Mouse (Mus musculus) Patski (cell line): ENCODE measurements around the gene Gm13285. TPM values are rescaled to one million over a fixed set of nuclear protein-coding genes. Genes with fewer than 3 reads are reported as not detected.
"Not testable (repeated sequence)": the region's sequence is repeated elsewhere in the genome, so short reads cannot be mapped to it uniquely, and the experiment has no call there.

Experiments
- ATAC-seq: fragments of 100-300 bp; one replicate; pipeline ENCODE4 v1.8.0; 2021
- CTCF ChIA-PET: fragments of 350-600 bp; sonication (Branson Sonifier 250); formaldehyde crosslinking; loops from one replicate; lab custom pipeline; 2022; ENCODE audit warnings: inconsistent platforms; lab: Charles Lee
- POLR2A ChIA-PET: fragments of 350-600 bp; sonication (Branson Sonifier 250); formaldehyde crosslinking; loops from one replicate; lab custom pipeline; 2022; ENCODE audit warnings: antibody characterized with exemption, inconsistent platforms; lab: Charles Lee
- DNase-seq: peaks from one replicate; pipeline ENCODE4 v3.0.0-alpha.2; 2011; ENCODE audit warnings: low read depth, low spot score
- H3K27me3 ChIP-seq: fragments of 371-371 bp; one replicate; pipeline ENCODE4 v1.5.1; 2021
- CTCF ChIP-seq: fragments of 100-300 bp; IDR thresholded peaks from one replicate; pipeline ENCODE4 v1.5.1; 2021
- in situ Hi-C: fragments of 300-500 bp; cut with MboI; formaldehyde crosslinking; loops from 3 replicates; pipeline ENCODE4 v1.11.1; 2018; ENCODE audit warnings: low pct_unique_long_range_greater_than_20kb, mixed read lengths
- polyA plus RNA-seq: library from polyadenylated mRNA; unstranded; gene quantifications from one replicate; pipeline ENCODE4 v1.2.3, GENCODE M21; 2021

The Gm13285 gene
- polyA plus RNA-seq, result 1.1 TPM

GRCm38 (mm10) chr4:88799365-88799764 lies at the start of gene Gm13285:
TSS of gene Gm13285 (plus strand) at chr4:88799665.
- POLR2A ChIA-PET, ATAC-seq, in situ Hi-C loops, DNase-seq, H3K27me3 ChIP-seq, CTCF ChIA-PET: not testable (repeated sequence)

GRCm38 (mm10) chr4:88749926-88750325 lies 49.5 kb upstream of the Gm13285 start:
- POLR2A ChIA-PET, result interaction anchor here (0.7 kb wide), 1 partner anchor 1570 kb away, joined by 3 read pairs; no protein-coding TSS in a partner anchor
- in situ Hi-C loops, result loop anchor here (25.0 kb wide), 3 partner anchors 112 to 387 kb away; partner anchors contain the start of genes Ifna1 and Mtap
- no peak for DNase-seq
- TF ChIP-seq CTCF, result no peak
- CTCF ChIA-PET, result no interaction called here
- ATAC-seq, result no peak
- no peaks in the 10 kb centered on the region for H3K27me3 ChIP-seq

DNA sequence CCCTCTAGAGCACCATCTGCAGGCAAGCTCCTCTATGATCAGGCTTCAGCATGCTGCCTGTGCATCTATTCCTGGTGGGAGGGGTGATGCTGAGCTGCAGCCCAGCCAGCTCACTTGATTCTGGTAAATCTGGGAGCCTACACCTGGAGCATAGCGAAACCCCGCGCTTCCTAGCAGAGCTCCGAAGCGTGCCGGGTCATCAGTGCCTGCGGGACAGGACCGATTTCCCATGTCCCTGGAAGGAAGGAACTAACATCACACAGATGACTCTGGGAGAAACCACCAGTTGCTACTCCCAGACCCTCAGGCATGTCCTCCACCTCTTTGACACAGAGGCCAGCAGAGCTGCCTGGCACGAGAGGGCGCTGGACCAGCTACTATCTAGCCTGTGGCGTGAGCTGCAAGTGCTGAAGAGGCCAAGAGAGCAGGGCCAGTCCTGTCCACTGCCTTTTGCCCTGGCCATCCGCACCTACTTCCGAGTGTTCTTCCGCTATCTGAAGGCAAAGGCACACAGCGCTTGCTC lies 44.6 kb upstream of the Gm13285 start, which contains the start of gene Gm13271:
Gene Gm13271 (plus strand): TSS at position 51 of the 523 bp plus-strand sequence.
- CTCF ChIA-PET, result interaction anchor here (1.3 to 1.7 kb wide), 2 partner anchors 58 to 112 kb away, joined by 3 to 4 read pairs; no protein-coding TSS in a partner anchor
- H3K27me3 ChIP-seq, ATAC-seq, POLR2A ChIA-PET, DNase-seq: not testable (repeated sequence)
- in situ Hi-C loops, result loop anchor here (25.0 kb wide), 3 partner anchors 107 to 382 kb away; partner anchors contain the start of genes Ifna1 and Mtap

- in situ Hi-C loops, result loop anchor here (25.0 kb wide), 3 partner anchors 105 to 380 kb away; partner anchors contain the start of genes Ifna1 and Mtap
- POLR2A ChIA-PET, result interaction anchor here (1.5 kb wide), 1 partner anchor 111 kb away, joined by 3 read pairs; no protein-coding TSS in a partner anchor
- DNase-seq, result peak; percentile 77
Observed at GRCm38 (mm10) chr4:88756581-88757513, 42.6 kb upstream of the Gm13285 start.

GRCm38 (mm10) chr4:88757628-88758031 lies 41.8 kb upstream of the Gm13285 start:
- CTCF ChIA-PET, result interaction anchor here (0.7 to 2.6 kb wide), 14 partner anchors 11 to 662 kb away, joined by 3 to 23 read pairs (median 3); no protein-coding TSS in a partner anchor
- in situ Hi-C loops, result loop anchor here (25.0 kb wide), 3 partner anchors 105 to 380 kb away; partner anchors contain the start of genes Ifna1 and Mtap
- H3K27me3 ChIP-seq, POLR2A ChIA-PET: not testable (repeated sequence)
- peak; percentile 100 for ATAC-seq
- peak; percentile 100 for DNase-seq

More at GRCm38 (mm10) chr4:88756581-88757513, 42.6 kb upstream of the Gm13285 start:
- CTCF ChIA-PET, result interaction anchor here (0.6 to 2.6 kb wide), 14 partner anchors 10 to 661 kb away, joined by 3 to 23 read pairs (median 4); no protein-coding TSS in a partner anchor
- not testable (repeated sequence) for H3K27me3 ChIP-seq
- ATAC-seq, result peak; percentile 0

DNA sequence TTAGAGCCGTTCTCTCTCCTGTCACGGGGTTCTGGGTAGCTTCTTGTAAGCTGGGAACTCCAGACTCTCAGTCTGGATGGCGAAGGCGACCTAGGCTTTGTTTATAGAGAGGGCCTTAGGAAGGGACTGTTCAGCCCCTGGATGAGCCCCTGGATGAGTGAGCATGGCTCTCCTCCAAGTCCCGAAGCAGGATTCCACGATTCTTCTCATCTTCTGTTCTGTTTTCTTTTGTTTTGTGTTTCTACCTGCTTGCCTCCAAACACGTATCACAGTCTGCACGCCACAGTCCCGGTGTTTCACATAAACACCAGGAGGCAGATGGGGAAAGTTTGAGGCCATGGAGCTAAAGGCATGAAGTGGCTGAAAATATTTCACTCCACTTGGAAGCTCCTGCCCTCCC lies 40.7 kb upstream of the Gm13285 start:
- ATAC-seq, DNase-seq, H3K27me3 ChIP-seq, POLR2A ChIA-PET, CTCF ChIA-PET: not testable (repeated sequence)
- in situ Hi-C loops, result loop anchor here (25.0 kb wide), 3 partner anchors 104 to 379 kb away; partner anchors contain the start of genes Ifna1 and Mtap

GRCm38 (mm10) chr4:88759610-88760268 lies 39.7 kb upstream of the Gm13285 start, which contains the start of gene Gm13283:
TSS of gene Gm13283 (plus strand) at chr4:88760119.
- POLR2A ChIA-PET, H3K27me3 ChIP-seq, CTCF ChIA-PET, ATAC-seq, DNase-seq: not testable (repeated sequence)
- in situ Hi-C loops, result loop anchor here (25.0 kb wide), 3 partner anchors 103 to 378 kb away; partner anchors contain the start of genes Ifna1 and Mtap

DNA sequence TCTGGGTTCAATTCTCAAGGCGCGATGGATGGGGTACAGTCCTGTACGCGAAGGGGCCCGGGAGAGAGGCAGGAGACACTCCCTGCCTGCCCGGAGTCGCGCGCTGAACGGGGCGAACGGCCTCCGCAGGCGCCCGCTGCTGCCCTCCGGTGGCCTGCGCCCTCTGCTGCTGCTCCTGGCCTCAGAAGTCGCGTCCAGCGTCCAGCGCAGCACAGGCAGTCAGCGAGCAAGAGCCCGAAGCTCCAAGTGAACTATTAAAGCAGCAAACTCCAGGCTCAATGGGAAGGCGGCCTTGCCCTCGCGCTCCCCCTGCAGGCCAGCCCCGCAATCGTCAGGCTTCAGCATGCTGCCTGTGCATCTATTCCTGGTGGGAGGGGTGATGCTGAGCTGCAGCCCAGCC lies 39.0 kb upstream of the Gm13285 start:
- DNase-seq, CTCF ChIA-PET, POLR2A ChIA-PET, H3K27me3 ChIP-seq, ATAC-seq: not testable (repeated sequence)
- in situ Hi-C loops, result loop anchor here (25.0 kb wide), 3 partner anchors 102 to 377 kb away; partner anchors contain the start of genes Ifna1 and Mtap

- POLR2A ChIA-PET, ATAC-seq, DNase-seq, H3K27me3 ChIP-seq, CTCF ChIA-PET: not testable (repeated sequence)
- in situ Hi-C loops, result loop anchor here (25.0 kb wide), 3 partner anchors 101 to 376 kb away; partner anchors contain the start of genes Ifna1 and Mtap
Observed at GRCm38 (mm10) chr4:88761776-88762175, 37.7 kb upstream of the Gm13285 start.

GRCm38 (mm10) chr4:88762341-88762740 lies 37.1 kb upstream of the Gm13285 start:
- POLR2A ChIA-PET, CTCF ChIA-PET, H3K27me3 ChIP-seq, DNase-seq, ATAC-seq: not testable (repeated sequence)
- in situ Hi-C loops, result loop anchor here (25.0 kb wide), 3 partner anchors 100 to 375 kb away; partner anchors contain the start of genes Ifna1 and Mtap

- in situ Hi-C loops, result loop anchor here (25.0 kb wide), 3 partner anchors 99 to 374 kb away; partner anchors contain the start of genes Ifna1 and Mtap
- H3K27me3 ChIP-seq, CTCF ChIA-PET, POLR2A ChIA-PET, DNase-seq, ATAC-seq: not testable (repeated sequence)
Observed at GRCm38 (mm10) chr4:88763384-88764018, 36.0 kb upstream of the Gm13285 start.

GRCm38 (mm10) chr4:88773534-88773933 lies 25.9 kb upstream of the Gm13285 start, which contains the start of gene Gm13290:
TSS of gene Gm13290 (plus strand) at chr4:88773834.
- CTCF ChIA-PET, H3K27me3 ChIP-seq, POLR2A ChIA-PET, ATAC-seq, DNase-seq: not testable (repeated sequence)
- in situ Hi-C loops, result loop anchor here (25.0 kb wide), 3 partner anchors 89 to 364 kb away; partner anchors contain the start of genes Ifna1 and Mtap

DNA sequence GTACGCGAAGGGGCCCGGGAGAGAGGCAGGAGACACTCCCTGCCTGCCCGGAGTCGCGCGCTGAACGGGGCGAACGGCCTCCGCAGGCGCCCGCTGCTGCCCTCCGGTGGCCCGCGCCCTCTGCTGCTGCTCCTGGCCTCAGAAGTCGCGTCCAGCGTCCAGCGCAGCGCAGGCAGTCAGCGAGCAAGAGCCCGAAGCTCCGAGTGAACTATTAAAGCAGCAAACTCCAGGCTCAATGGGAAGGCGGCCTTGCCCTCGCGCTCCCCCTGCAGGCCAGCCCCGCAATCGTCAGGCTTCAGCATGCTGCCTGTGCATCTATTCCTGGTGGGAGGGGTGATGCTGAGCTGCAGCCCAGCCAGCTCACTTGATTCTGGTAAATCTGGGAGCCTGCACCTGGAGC lies 22.8 kb upstream of the Gm13285 start, which contains the start of gene Gm13289:
Gene Gm13289 (plus strand): TSS at position 301 of the 400 bp plus-strand sequence.
- DNase-seq, in situ Hi-C loops, POLR2A ChIA-PET, H3K27me3 ChIP-seq, CTCF ChIA-PET, ATAC-seq: not testable (repeated sequence)
